Mouse (Mus musculus) embryo, embryonic 11.5 days (tissue): ENCODE results near the gene Etnk2.

ENCODE experiments used
- DNase-seq: peaks from one replicate; pipeline ENCODE4 v3.0.0-alpha.2; 2012; ENCODE audit warnings: low read depth, low spot score

Etnk2 gene

GRCm38 (mm10) chr1:133417113-133417512 is 53.7 kb downstream of the Etnk2 start:
- no peak for DNase-seq

GRCm38 (mm10) chr1:133417539-133417938 is 54.2 kb downstream of the Etnk2 start:
- DNase-seq: no peak

GRCm38 (mm10) chr1:133418164-133418800 is 54.9 kb downstream of the Etnk2 start:
- no peak for DNase-seq

- DNase-seq: no peak
Measured at GRCm38 (mm10) chr1:133419178-133419834, 55.9 kb downstream of the Etnk2 start.

- DNase-seq: no peak
Measured at GRCm38 (mm10) chr1:133420491-133420890, 57.1 kb downstream of the Etnk2 start.

- DNase-seq: no peak
Measured at GRCm38 (mm10) chr1:133421061-133421460, 57.7 kb downstream of the Etnk2 start.

- no peak for DNase-seq
Measured at GRCm38 (mm10) chr1:133421975-133422570, 58.7 kb downstream of the Etnk2 start.

- no peak for DNase-seq
Measured at GRCm38 (mm10) chr1:133422615-133423161, 59.3 kb downstream of the Etnk2 start.

- no peak for DNase-seq
Measured at GRCm38 (mm10) chr1:133423166-133423542, 59.8 kb downstream of the Etnk2 start.

- peak; percentile 64 for DNase-seq
Measured at GRCm38 (mm10) chr1:133423543-133424480, 60.4 kb downstream of the Etnk2 start, which contains the start of gene Sox13. Sox13 (minus strand) TSS chr1:133424377.

GRCm38 (mm10) chr1:133424547-133425140 is 61.3 kb downstream of the Etnk2 start:
- no peak for DNase-seq
